Mouse (Mus musculus): ENCODE results near the gene Gm5134.

The Gm5134 gene

GRCm38 (mm10) chr10:76033119-76033455 lies 78.8 kb downstream of the Gm5134 start:
- peak; percentile 34 for DNase-seq (ENCODE audit: low spot score)

- DNase-seq (ENCODE audit: low spot score): no peak
Observed at GRCm38 (mm10) chr10:76034001-76034600, 79.8 kb downstream of the Gm5134 start.

GRCm38 (mm10) chr10:76035277-76035676 lies 81.0 kb downstream of the Gm5134 start:
- no peak for DNase-seq (ENCODE audit: low spot score)

- DNase-seq (ENCODE audit: low spot score): no peak
Observed at GRCm38 (mm10) chr10:76036962-76037361, 82.6 kb downstream of the Gm5134 start.

- DNase-seq (ENCODE audit: low spot score): no peak
Observed at GRCm38 (mm10) chr10:76045343-76045742, 91.0 kb downstream of the Gm5134 start.

- DNase-seq (ENCODE audit: low spot score): no peak
Observed at GRCm38 (mm10) chr10:76046754-76047153, 92.4 kb downstream of the Gm5134 start.

- DNase-seq (ENCODE audit: low spot score): no peak
Observed at GRCm38 (mm10) chr10:76047182-76047869, 93.0 kb downstream of the Gm5134 start.

- DNase-seq (ENCODE audit: low spot score): no peak
Observed at GRCm38 (mm10) chr10:76048967-76049366, 94.7 kb downstream of the Gm5134 start.

- no peak for DNase-seq (ENCODE audit: low spot score)
Observed at GRCm38 (mm10) chr10:76051860-76052259, 97.5 kb downstream of the Gm5134 start.

Measured in adipocyte (in vitro differentiated cells).